Mouse (Mus musculus) neural tube, embryonic 11.5 days (tissue): ENCODE results near the gene Prox2. TPM values are rescaled to one million over a fixed set of nuclear protein-coding genes. Genes with fewer than 3 reads are reported as not detected.

Experiments used
- ATAC-seq: fragments of 200-750 bp; cut with Nextera tagmentation; 2 replicates; pipeline ENCODE4 v1.8.0; 2017; ENCODE audit warnings: moderate number of reproducible peaks, mild to moderate bottlenecking, moderate TSS enrichment, moderate library complexity; ENCODE audit not compliant: insufficient read depth, low FRiP score, low TSS enrichment
- DNase-seq: peaks from one replicate; pipeline ENCODE4 v3.0.0-alpha.2; 2015; ENCODE audit warnings: low spot score
- H3K27ac ChIP-seq: fragments of 300-500 bp; sonication (generic); 2 replicates; pipeline ENCODE4 v1.5.1; 2014; ENCODE audit warnings: low read depth, mild to moderate bottlenecking, low read length
- H3K27me3 ChIP-seq: fragments of 300-500 bp; sonication (generic); 2 replicates; pipeline ENCODE4 v1.6.1; 2014; ENCODE audit warnings: mild to moderate bottlenecking, low read length, mixed read lengths; ENCODE audit not compliant: control insufficient read depth, insufficient read depth
- H3K36me3 ChIP-seq: fragments of 300-500 bp; sonication (generic); 2 replicates; pipeline ENCODE4 v1.6.1; 2014; ENCODE audit warnings: mild to moderate bottlenecking, low read length, moderate library complexity, mixed read lengths; ENCODE audit not compliant: control insufficient read depth, insufficient read depth
- H3K4me1 ChIP-seq: fragments of 300-500 bp; sonication (generic); 2 replicates; pipeline ENCODE4 v1.6.1; 2014; ENCODE audit warnings: low read length, mixed read lengths; ENCODE audit not compliant: control insufficient read depth, insufficient read depth
- H3K4me2 ChIP-seq: fragments of 300-500 bp; sonication (generic); 2 replicates; pipeline ENCODE4 v1.6.1; 2014; ENCODE audit warnings: low read depth, mild to moderate bottlenecking, moderate library complexity
- H3K4me3 ChIP-seq: fragments of 300-500 bp; sonication (generic); 2 replicates; pipeline ENCODE4 v1.5.1; 2014; ENCODE audit warnings: low read depth, low read length
- H3K9ac ChIP-seq: fragments of 300-500 bp; sonication (generic); 2 replicates; pipeline ENCODE4 v1.6.1; 2014; ENCODE audit warnings: mild to moderate bottlenecking, low read length
- H3K9me3 ChIP-seq: fragments of 300-500 bp; sonication (generic); 2 replicates; pipeline ENCODE4 v1.6.1; 2016; ENCODE audit warnings: low read length; ENCODE audit not compliant: control insufficient read depth
- WGBS: fragments of 180-500 bp; shearing (Covaris S2); extraction: QIAGEN DNeasy Blood & Tissue Kit; methylation state at CpG from one replicate; pipeline ENCODE4 v1.1.7; 2014; 5-methylcytosine and 5-hydroxymethylcytosine counted together
- polyA plus RNA-seq: library from polyadenylated mRNA; unstranded; fragments of >200 nt; fragmentation: Nextera tagmentation; extraction: Ambion mirVana; gene quantifications from 2 replicates; pipeline ENCODE4 v1.2.1, GENCODE M21; 2014

Prox2 gene
- polyA plus RNA-seq, 1 experiment from 2014 or later: 4.3 TPM

- WGBS: 86% methylated on average over 4 of the region's 4 CpGs
- no peaks in the 10 kb centered on the region for H3K4me1 ChIP-seq
- H3K9ac ChIP-seq: no peak overlapping the region
- H3K4me3 ChIP-seq: no peak overlapping the region
- H3K27ac ChIP-seq: no peak overlapping the region
- DNase-seq (no peak), ATAC-seq (no peak)
- H3K9me3 ChIP-seq: no peaks in the 10 kb centered on the region
- no peak overlapping the region for H3K4me2 ChIP-seq
- H3K27me3 ChIP-seq: no peaks in the 10 kb centered on the region
- H3K36me3 ChIP-seq: peaks cover 7% of the 10 kb centered on the region
These were observed 26.1 kb upstream of the Prox2 start for GRCm38 (mm10) chr12:85136627-85137026.

DNA sequence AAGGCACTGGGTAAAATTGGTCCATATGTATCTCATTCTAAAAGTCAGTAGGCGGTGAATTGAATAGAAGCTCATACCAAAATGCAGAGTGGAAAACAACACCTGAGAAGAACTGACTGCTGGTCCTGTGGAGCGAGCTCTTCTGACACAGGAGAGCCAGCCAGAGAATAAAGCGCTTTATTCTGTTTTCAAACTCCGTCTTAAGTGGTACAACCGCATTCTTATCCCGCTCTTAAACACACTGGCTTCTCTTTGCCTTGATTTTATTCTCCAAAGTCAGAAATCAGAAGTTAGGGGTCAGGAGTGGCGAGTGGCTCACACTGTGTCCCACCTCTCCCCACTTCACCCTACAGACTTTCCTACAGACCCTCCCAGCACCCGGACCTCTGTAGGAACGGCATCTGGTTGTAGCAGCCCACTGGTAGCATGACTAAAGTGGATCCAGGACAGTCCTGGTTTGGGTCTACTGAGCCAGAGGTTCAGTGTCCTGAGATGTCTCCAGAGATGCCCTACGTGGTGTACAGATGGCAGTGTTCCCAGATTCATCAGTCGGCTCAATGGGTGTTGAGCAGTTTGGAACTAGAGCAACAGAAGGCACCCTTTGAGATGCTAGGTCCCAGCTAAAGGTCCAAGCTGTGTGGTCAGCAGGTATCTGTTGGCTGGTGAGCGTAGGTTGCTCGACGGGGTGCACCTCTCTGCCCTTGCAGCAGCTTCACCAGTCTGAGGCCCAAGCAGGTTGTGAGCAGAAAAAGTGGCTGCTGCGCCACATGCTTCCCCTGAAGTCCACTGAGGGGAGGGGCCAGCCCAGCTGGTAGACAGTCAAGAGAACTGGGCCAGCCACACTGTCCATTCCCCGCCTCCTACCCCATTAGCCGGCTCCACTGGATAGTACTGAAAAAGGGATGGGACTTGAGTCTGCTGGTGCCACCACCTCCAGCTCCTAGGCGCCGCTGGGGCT lies 25.2 kb upstream of the Prox2 start:
- 83% methylated on average over 19 of the region's 19 CpGs for WGBS
- Histone ChIP-seq H3K27me3 (no peaks in the 10 kb centered on the region), H3K4me2 (no peak overlapping the region), H3K9me3 (no peaks in the 10 kb centered on the region), H3K4me1 (no peaks in the 10 kb centered on the region), H3K27ac (no peak overlapping the region), H3K36me3 (peaks cover 13% of the 10 kb centered on the region), H3K4me3 (no peak overlapping the region), H3K9ac (no peak overlapping the region)
- DNase-seq: no peak
- ATAC-seq: no peak

DNA sequence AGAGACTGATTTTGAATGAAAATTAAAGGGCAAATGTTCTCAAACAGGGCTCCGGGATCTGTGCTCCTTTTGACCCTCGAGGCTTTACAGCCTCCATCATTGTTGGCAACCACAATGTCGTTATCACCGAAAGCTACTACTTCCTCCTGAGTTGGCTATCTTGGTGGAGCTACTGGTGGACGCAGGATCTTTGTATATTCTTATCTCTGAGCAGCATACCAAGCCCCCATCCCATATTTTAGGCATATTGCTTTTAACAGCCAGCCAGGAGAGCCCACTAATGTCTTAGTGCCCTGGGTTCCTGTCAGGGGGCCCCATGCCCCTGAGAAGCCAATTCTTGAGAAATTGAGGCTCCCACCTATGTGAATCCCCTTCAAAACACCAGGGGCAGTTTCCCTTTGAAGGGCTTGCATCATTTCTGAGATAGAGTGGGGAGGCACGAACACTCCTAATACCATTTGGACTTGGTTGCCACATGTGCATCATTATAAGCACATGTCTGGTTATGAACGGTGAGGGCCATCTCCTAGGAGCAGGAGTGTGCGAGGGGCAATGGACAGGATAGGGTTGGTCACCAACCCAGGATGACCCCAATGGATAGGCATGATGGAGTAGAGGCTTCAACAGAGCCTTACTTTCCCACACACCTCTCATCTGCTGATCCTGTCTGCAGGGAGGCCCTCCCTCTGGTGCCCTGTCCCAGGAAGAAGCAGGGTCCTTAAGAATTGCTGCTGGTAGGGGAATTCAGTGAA lies 23.7 kb upstream of the Prox2 start:
- Histone ChIP-seq H3K9me3 (no peaks in the 10 kb centered on the region), H3K36me3 (peaks cover 26% of the 10 kb centered on the region), H3K27me3 (no peaks in the 10 kb centered on the region), H3K4me3 (no peak overlapping the region), H3K4me1 (no peaks in the 10 kb centered on the region), H3K27ac (no peak overlapping the region), H3K9ac (no peak overlapping the region), H3K4me2 (no peak overlapping the region)
- WGBS: 87% methylated on average over 8 of the region's 8 CpGs
- no peak for DNase-seq
- ATAC-seq: no peak

DNA sequence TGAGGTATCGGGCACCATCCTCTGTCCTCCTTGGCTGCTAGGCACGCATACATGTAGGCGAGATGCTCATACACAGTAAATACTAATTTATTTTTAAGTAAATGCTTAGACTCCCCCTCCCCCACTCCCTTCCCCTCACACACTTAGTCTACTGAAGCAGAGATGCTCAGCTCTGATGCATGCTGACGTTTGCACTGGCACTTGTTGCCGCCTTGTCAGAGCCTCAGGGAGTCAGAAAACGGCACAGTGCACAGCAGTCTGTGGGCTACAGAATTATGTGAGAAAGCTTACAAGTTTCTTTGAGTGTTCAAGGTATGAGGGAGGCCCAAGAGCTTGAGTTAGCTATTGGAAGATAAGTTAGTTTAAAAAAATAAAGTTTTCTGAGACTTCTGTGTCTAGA lies 20.8 kb upstream of the Prox2 start:
- Histone ChIP-seq H3K27ac (no peak overlapping the region), H3K9ac (no peak overlapping the region), H3K36me3 (peaks cover 34% of the 10 kb centered on the region), H3K4me1 (no peaks in the 10 kb centered on the region), H3K27me3 (no peaks in the 10 kb centered on the region), H3K4me3 (no peak overlapping the region), H3K4me2 (no peak overlapping the region), H3K9me3 (no peaks in the 10 kb centered on the region)
- DNase-seq (no peak), ATAC-seq (no peak)
- WGBS: 94% methylated on average over 6 of the region's 6 CpGs

- H3K36me3 ChIP-seq: peaks cover 37% of the 10 kb centered on the region
These were observed 18.9 kb upstream of the Prox2 start for GRCm38 (mm10) chr12:85129426-85129978.

GRCm38 (mm10) chr12:85126986-85127603 lies 16.5 kb upstream of the Prox2 start:
- Histone ChIP-seq H3K9me3 (no peaks in the 10 kb centered on the region), H3K36me3 (peaks cover 42% of the 10 kb centered on the region)
- 90% methylated on average over 8 of the region's 8 CpGs for WGBS

More at GRCm38 (mm10) chr12:85129426-85129978, 18.9 kb upstream of the Prox2 start:
- H3K4me3 ChIP-seq: no peak overlapping the region
- 94% methylated on average over 9 of the region's 9 CpGs for WGBS
- ATAC-seq (no peak), DNase-seq (no peak)
- H3K9me3 ChIP-seq: no peaks in the 10 kb centered on the region
- no peak overlapping the region for H3K27ac ChIP-seq
- no peak overlapping the region for H3K9ac ChIP-seq
- no peaks in the 10 kb centered on the region for H3K4me1 ChIP-seq
- no peak overlapping the region for H3K4me2 ChIP-seq
- H3K27me3 ChIP-seq: no peaks in the 10 kb centered on the region

DNA sequence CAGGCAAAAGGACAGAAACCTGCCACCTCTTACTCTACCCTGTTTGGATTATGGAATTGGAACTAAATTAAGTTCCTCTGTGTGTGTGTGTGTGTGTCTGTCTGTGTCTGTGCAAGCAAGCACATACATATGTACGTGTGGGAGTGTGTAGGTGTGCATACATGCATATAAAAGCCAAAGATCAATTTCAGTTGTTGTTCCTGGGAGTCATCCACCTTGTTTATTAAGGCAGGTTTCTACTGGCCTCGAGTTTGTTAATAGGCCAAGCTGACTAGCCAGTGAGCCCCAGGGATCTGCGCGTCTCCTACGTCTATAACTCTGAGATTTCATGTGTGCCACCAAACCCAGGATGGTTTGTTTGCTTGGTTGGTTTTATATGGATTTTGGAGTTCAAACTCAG lies 14.2 kb upstream of the Prox2 start:
- Histone ChIP-seq H3K36me3 (peaks cover 29% of the 10 kb centered on the region), H3K4me1 (no peaks in the 10 kb centered on the region), H3K27ac (no peak overlapping the region), H3K4me2 (no peak overlapping the region), H3K4me3 (no peak overlapping the region), H3K27me3 (no peaks in the 10 kb centered on the region), H3K9ac (no peak overlapping the region), H3K9me3 (no peaks in the 10 kb centered on the region)
- DNase-seq (no peak), ATAC-seq (no peak)
- WGBS: 94% methylated on average over 5 of the region's 5 CpGs

More at GRCm38 (mm10) chr12:85126986-85127603, 16.5 kb upstream of the Prox2 start:
- Histone ChIP-seq H3K27me3 (no peaks in the 10 kb centered on the region), H3K27ac (no peak overlapping the region), H3K4me2 (no peak overlapping the region), H3K4me1 (no peaks in the 10 kb centered on the region), H3K4me3 (no peak overlapping the region), H3K9ac (no peak overlapping the region)
- no peak for ATAC-seq
- DNase-seq: no peak

- ATAC-seq: no peak
- 95% methylated on average over 11 of the region's 11 CpGs for WGBS
- Histone ChIP-seq H3K9ac (no peak overlapping the region), H3K27ac (no peak overlapping the region), H3K9me3 (no peaks in the 10 kb centered on the region), H3K4me3 (no peak overlapping the region), H3K27me3 (no peaks in the 10 kb centered on the region), H3K4me2 (no peak overlapping the region), H3K4me1 (no peaks in the 10 kb centered on the region), H3K36me3 (peaks cover 26% of the 10 kb centered on the region)
- DNase-seq: no peak
These were observed 13.1 kb upstream of the Prox2 start for GRCm38 (mm10) chr12:85123645-85124044.
